Mouse (Mus musculus): Measurements from ENCODE around the gene Uqcr11. TPM values are rescaled to one million over a fixed set of nuclear protein-coding genes. Genes with fewer than 3 reads are reported as not detected.

Gene Uqcr11
- 1,410 and 1,545 TPM in 2 replicates for polyA plus RNA-seq (2012; rRNA removed)

GRCm38 (mm10) chr10:80406684-80407501 lies at the start of gene Uqcr11:
Gene Uqcr11 (minus strand): TSS chr10:80406830.
- TF ChIP-seq CTCF (IDR thresholded peaks at IDR 0.05; ENCODE audit: borderline replicate concordance, insufficient read depth, low read depth, low read length) = no peak
- TF ChIP-seq POLR2A (IDR thresholded peaks at IDR 0.05; ENCODE audit: borderline replicate concordance, insufficient read depth, low read length) = peak; percentile 97
- H3K27me3 ChIP-seq (ENCODE audit: control insufficient read depth, insufficient read depth, low read length) = no peaks in the 10 kb centered on the region
- H3K4me1 ChIP-seq (ENCODE audit: control insufficient read depth, insufficient read depth, low read length) = peaks cover 28% of the 10 kb centered on the region
- H3K27ac ChIP-seq (ENCODE audit: insufficient read depth, low read length) = peak within 1 kb of the TSS; percentile 75
- peak within 1 kb of the TSS; percentile 96 for H3K4me3 ChIP-seq (replicated peaks; ENCODE audit: insufficient read depth, low read depth, low read length)
- DNase-seq = peak; percentile 94
- WGBS = 2% methylated on average over 27 of the region's 27 CpGs

- Histone ChIP-seq H3K27ac (ENCODE audit: insufficient read depth, low read length) (no peak overlapping the region), H3K4me1 (ENCODE audit: control insufficient read depth, insufficient read depth, low read length) (no peaks in the 10 kb centered on the region), H3K27me3 (ENCODE audit: control insufficient read depth, insufficient read depth, low read length) (no peaks in the 10 kb centered on the region), H3K4me3 (replicated peaks; ENCODE audit: insufficient read depth, low read depth, low read length) (no peak overlapping the region)
- DNase-seq = no peak
- TF ChIP-seq POLR2A (IDR thresholded peaks at IDR 0.05; ENCODE audit: borderline replicate concordance, insufficient read depth, low read length) = no peak
- TF ChIP-seq CTCF (IDR thresholded peaks at IDR 0.05; ENCODE audit: borderline replicate concordance, insufficient read depth, low read depth, low read length) = no peak
- 60% methylated on average over 5 of the region's 5 CpGs for WGBS
Measured at GRCm38 (mm10) chr10:80455697-80456096, 49.1 kb upstream of the Uqcr11 start.

DNA sequence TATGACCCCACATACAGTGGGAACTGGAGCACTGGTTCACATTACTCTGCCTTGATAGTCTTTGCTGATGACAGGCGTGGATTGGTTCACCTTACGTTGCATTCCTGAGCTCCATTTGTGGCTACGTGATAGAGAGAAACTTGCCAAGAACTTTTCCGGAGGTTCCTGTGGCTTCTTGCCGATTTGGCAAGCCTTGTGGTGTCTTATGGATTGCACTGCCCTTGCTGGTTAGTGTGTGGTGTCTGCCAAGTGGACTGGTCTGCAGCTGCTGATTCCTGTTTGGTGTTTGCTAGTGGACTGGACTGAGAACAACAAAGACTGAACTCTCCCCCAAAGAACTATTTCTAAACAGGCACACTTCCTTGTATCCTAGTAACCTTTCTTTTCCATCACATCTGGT lies 48.2 kb upstream of the Uqcr11 start:
- 50% methylated on average over 5 of the region's 5 CpGs for WGBS

GRCm38 (mm10) chr10:80453601-80454000 lies 47.0 kb upstream of the Uqcr11 start:
- Histone ChIP-seq H3K4me1 (ENCODE audit: control insufficient read depth, insufficient read depth, low read length) (no peaks in the 10 kb centered on the region), H3K27me3 (ENCODE audit: control insufficient read depth, insufficient read depth, low read length) (no peaks in the 10 kb centered on the region), H3K4me3 (replicated peaks; ENCODE audit: insufficient read depth, low read depth, low read length) (no peak overlapping the region), H3K27ac (ENCODE audit: insufficient read depth, low read length) (no peak overlapping the region)
- DNase-seq = no peak
- TF ChIP-seq CTCF (IDR thresholded peaks at IDR 0.05; ENCODE audit: borderline replicate concordance, insufficient read depth, low read depth, low read length) = no peak
- WGBS = 54% methylated on average over 10 of the region's 10 CpGs

More for the DNA sequence above, 48.2 kb upstream of the Uqcr11 start:
- no peak for DNase-seq
- no peak overlapping the region for H3K4me3 ChIP-seq (replicated peaks; ENCODE audit: insufficient read depth, low read depth, low read length)
- H3K27me3 ChIP-seq (ENCODE audit: control insufficient read depth, insufficient read depth, low read length) = no peaks in the 10 kb centered on the region
- no peak overlapping the region for H3K27ac ChIP-seq (ENCODE audit: insufficient read depth, low read length)
- H3K4me1 ChIP-seq (ENCODE audit: control insufficient read depth, insufficient read depth, low read length) = no peaks in the 10 kb centered on the region
- TF ChIP-seq CTCF (IDR thresholded peaks at IDR 0.05; ENCODE audit: borderline replicate concordance, insufficient read depth, low read depth, low read length) (no peak), POLR2A (IDR thresholded peaks at IDR 0.05; ENCODE audit: borderline replicate concordance, insufficient read depth, low read length) (no peak)

DNA sequence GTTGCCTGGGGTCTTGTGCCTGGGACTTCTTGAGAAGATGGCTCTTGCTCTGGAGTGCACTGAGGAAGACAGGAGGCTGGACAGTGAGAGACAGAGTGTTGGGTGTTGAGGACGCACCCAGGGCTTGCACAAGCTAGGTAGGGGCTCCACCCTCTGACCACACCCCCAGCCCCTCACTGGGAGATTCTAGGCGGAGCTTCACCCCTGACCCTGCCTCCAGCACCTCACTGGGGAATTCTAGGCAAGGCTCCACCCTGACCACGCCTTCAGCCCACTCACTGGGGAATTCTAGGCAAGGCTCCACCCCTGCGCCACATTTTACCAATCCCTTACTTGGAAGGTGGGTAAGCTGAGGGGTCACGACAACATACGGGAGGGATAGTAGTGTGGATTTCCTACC lies 44.0 kb upstream of the Uqcr11 start:
- no peak overlapping the region for H3K4me3 ChIP-seq (replicated peaks; ENCODE audit: insufficient read depth, low read depth, low read length)
- 18% methylated on average over 6 of the region's 6 CpGs for WGBS
- H3K27ac ChIP-seq (ENCODE audit: insufficient read depth, low read length) = no peak overlapping the region
- TF ChIP-seq CTCF (IDR thresholded peaks at IDR 0.05; ENCODE audit: borderline replicate concordance, insufficient read depth, low read depth, low read length) (no peak), POLR2A (IDR thresholded peaks at IDR 0.05; ENCODE audit: borderline replicate concordance, insufficient read depth, low read length) (no peak)
- no peaks in the 10 kb centered on the region for H3K27me3 ChIP-seq (ENCODE audit: control insufficient read depth, insufficient read depth, low read length)
- H3K4me1 ChIP-seq (ENCODE audit: control insufficient read depth, insufficient read depth, low read length) = no peaks in the 10 kb centered on the region
- DNase-seq = no peak

DNA sequence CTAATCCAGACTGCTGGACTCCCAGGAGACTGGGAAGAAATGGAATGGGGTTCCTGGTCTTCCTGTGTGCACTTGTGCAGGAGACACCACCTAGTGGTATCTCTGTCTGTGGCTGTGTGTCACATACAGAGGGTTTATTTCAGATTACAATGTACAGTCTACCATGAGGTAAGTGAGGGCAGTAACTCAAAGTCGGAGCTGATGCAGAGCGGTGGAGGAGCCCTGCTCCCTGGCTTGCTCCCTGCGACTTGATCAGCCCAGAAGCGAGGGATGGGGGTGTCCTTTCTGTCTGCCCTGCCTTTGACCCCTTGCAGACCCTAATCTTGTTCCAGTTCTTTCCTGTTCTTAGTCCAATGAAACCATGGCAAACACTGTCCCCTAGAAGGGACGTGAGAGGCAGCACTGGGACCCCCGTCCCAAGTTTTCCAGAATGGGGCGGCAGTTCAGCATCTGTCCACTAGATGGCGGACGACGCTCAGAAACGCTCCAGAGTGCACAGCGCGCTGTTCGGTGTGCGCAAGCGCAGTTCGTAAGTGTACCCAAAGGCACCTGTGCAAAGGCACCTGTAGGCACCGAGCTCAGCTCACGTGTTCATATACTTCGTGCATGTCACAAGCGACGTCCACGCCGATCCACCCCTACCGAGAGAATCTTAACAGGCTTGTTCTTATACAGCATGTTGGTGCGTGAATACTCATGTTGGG lies 39.4 kb upstream of the Uqcr11 start:
- TF ChIP-seq POLR2A (IDR thresholded peaks at IDR 0.05; ENCODE audit: borderline replicate concordance, insufficient read depth, low read length) (no peak), CTCF (IDR thresholded peaks at IDR 0.05; ENCODE audit: borderline replicate concordance, insufficient read depth, low read depth, low read length) (peak; percentile 98)
- Histone ChIP-seq H3K27ac (ENCODE audit: insufficient read depth, low read length) (no peak overlapping the region), H3K4me1 (ENCODE audit: control insufficient read depth, insufficient read depth, low read length) (no peaks in the 10 kb centered on the region), H3K27me3 (ENCODE audit: control insufficient read depth, insufficient read depth, low read length) (no peaks in the 10 kb centered on the region), H3K4me3 (replicated peaks; ENCODE audit: insufficient read depth, low read depth, low read length) (no peak overlapping the region)
- DNase-seq = peak; percentile 79 to 83
- 9% methylated on average over 26 of the region's 26 CpGs for WGBS

DNA sequence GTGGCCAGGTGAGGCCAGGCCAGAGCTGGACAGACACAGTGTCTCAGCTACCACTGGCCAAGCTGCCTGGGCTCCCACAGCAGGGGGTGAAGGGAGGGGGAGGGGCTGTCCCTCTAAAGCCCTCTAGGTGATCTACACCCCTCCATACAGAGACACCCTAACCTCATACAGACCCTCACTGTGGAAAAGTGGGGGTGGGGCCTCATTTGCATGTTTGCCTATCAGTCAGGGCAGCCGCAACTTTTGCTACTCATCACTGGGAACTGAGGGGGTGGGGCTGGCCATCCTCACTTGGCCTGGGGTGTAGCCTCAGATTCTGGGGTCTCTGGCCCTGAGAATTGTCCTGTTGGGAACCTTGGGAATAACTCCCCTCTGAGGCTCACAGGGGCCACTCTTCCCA lies 38.4 kb upstream of the Uqcr11 start:
- TF ChIP-seq POLR2A (IDR thresholded peaks at IDR 0.05; ENCODE audit: borderline replicate concordance, insufficient read depth, low read length) (no peak), CTCF (IDR thresholded peaks at IDR 0.05; ENCODE audit: borderline replicate concordance, insufficient read depth, low read depth, low read length) (no peak)
- Histone ChIP-seq H3K27me3 (ENCODE audit: control insufficient read depth, insufficient read depth, low read length) (no peaks in the 10 kb centered on the region), H3K4me3 (replicated peaks; ENCODE audit: insufficient read depth, low read depth, low read length) (no peak overlapping the region), H3K27ac (ENCODE audit: insufficient read depth, low read length) (no peak overlapping the region), H3K4me1 (ENCODE audit: control insufficient read depth, insufficient read depth, low read length) (no peaks in the 10 kb centered on the region)
- DNase-seq = no peak
- 90% methylated on average over 1 of the region's 1 CpGs for WGBS
